Mouse (Mus musculus) lung, embryonic 14.5 days (tissue): ENCODE results near the gene Phf12. TPM values are rescaled to one million over a fixed set of nuclear protein-coding genes. Genes with fewer than 3 reads are reported as not detected.
"Not testable (repeated sequence)": the region's sequence is repeated elsewhere in the genome, so short reads cannot be mapped to it uniquely, and the experiment has no call there.

Source experiments
- ATAC-seq: fragments of 200-750 bp; cut with Nextera tagmentation; 2 replicates; pipeline ENCODE4 v1.8.0; 2017; ENCODE audit warnings: mild to moderate bottlenecking, moderate TSS enrichment, moderate library complexity; ENCODE audit not compliant: insufficient read depth
- DNase-seq: peaks from one replicate; pipeline ENCODE4 v3.0.0-alpha.2; 2015
- H3K27ac ChIP-seq: fragments of 300-500 bp; sonication (generic); 2 replicates; pipeline ENCODE4 v1.5.1; 2014; ENCODE audit warnings: low read depth, mild to moderate bottlenecking, moderate library complexity
- H3K27me3 ChIP-seq: fragments of 300-500 bp; sonication (generic); 2 replicates; pipeline ENCODE4 v1.6.1; 2014; ENCODE audit warnings: low read length, control low read depth; ENCODE audit not compliant: insufficient read depth
- H3K36me3 ChIP-seq: fragments of 300-500 bp; sonication (generic); 2 replicates; pipeline ENCODE4 v1.6.1; 2014; ENCODE audit warnings: control low read depth; ENCODE audit not compliant: insufficient read depth
- H3K4me1 ChIP-seq: fragments of 300-500 bp; sonication (generic); 2 replicates; pipeline ENCODE4 v1.6.1; 2014; ENCODE audit warnings: antibody characterized with exemption, control low read depth; ENCODE audit not compliant: insufficient read depth
- H3K4me2 ChIP-seq: fragments of 300-500 bp; sonication (generic); 2 replicates; pipeline ENCODE4 v1.6.1; 2014; ENCODE audit warnings: mild to moderate bottlenecking
- H3K4me3 ChIP-seq: fragments of 300-500 bp; sonication (generic); 2 replicates; pipeline ENCODE4 v1.5.1; 2014; ENCODE audit warnings: low read depth, low read length
- H3K9ac ChIP-seq: fragments of 300-500 bp; sonication (generic); 2 replicates; pipeline ENCODE4 v1.6.1; 2014
- H3K9me3 ChIP-seq: fragments of 300-500 bp; sonication (generic); 2 replicates; pipeline ENCODE4 v1.6.1; 2016; ENCODE audit warnings: low read depth, low read length, control low read depth
- CTCF ChIP-seq: IDR thresholded peaks from 2 replicates; pipeline ENCODE4 v1.5.1; 2016; ENCODE audit warnings: antibody characterized with exemption, low read depth
- WGBS: fragments of 180-500 bp; shearing (Covaris S2); extraction: QIAGEN DNeasy Blood & Tissue Kit; methylation state at CpG from one replicate; pipeline ENCODE4 v1.1.7; 2014; 5-methylcytosine and 5-hydroxymethylcytosine counted together
- polyA plus RNA-seq: library from polyadenylated mRNA; unstranded; fragments of >200 nt; fragmentation: Nextera tagmentation; extraction: Ambion mirVana; gene quantifications from 2 replicates; pipeline ENCODE4 v1.2.1, GENCODE M21; 2014

Phf12 gene
- polyA plus RNA-seq, 1 experiment from 2014 or later, result 20.6 TPM

DNA sequence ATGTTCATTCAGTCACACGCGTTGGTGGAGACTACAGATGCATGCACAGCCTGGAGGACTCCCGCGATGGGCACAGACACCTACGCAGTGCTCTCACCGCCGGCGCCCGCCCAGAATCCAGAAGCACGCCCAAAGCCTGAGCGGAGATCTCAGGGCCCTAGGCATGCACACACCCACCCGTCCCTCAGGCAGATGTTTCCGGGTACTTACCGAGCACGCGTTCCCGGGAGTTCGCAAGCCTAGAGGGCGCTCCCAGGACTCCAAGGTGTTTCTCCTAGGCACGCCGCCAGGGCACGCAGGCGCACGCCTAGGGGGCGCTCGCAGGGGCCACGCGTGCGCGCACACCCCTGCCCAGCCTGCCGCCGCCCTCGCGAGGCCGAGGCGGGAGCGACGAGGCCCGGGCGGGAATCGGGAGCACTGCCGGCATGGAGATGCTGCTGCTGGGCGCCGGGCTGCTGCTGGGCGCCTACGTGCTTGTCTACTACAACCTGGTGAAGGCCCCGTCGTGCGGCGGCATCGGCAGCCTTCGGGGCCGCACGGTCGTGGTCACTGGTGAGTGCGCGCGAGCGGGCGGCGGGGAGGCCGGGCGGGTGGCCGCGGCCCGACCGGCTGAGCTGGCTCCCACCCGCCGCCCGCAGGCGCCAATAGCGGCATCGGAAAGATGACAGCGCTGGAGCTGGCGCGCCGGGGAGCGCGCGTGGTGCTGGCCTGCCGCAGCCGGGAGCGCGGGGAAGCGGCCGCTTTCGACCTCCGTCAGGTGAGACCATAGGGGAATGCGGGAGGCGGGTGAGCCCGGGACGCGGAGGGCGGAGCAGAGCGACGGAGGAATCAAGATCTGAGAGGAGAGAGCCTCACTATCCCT is 49.6 kb downstream of the Phf12 start, which contains the start of gene Dhrs13:
Gene Dhrs13, plus strand, starts transcription at position 334 of the 862 bp plus-strand sequence.
- peak; percentile 82 for TF ChIP-seq CTCF
- H3K9ac ChIP-seq, result peak within 1 kb of the TSS; percentile 73
- peak within 1 kb of the TSS; percentile 66 for H3K4me3 ChIP-seq
- 0 out of 2 replicates have a peak, but pooled peaks cover 5% of the 10 kb centered on the region for H3K4me1 ChIP-seq
- peak; percentile 92 for ATAC-seq
- peak within 1 kb of the TSS; percentile 92 for H3K4me2 ChIP-seq
- H3K27me3 ChIP-seq, result no peaks in the 10 kb centered on the region
- under 1% methylated on average over 95 of the region's 96 CpGs for WGBS
- DNase-seq, result peak; percentile 97
- peaks cover 43% of the 10 kb centered on the region for H3K36me3 ChIP-seq
- H3K9me3 ChIP-seq, result no peaks in the 10 kb centered on the region
- H3K27ac ChIP-seq, result peak within 1 kb of the TSS; percentile 89

DNA sequence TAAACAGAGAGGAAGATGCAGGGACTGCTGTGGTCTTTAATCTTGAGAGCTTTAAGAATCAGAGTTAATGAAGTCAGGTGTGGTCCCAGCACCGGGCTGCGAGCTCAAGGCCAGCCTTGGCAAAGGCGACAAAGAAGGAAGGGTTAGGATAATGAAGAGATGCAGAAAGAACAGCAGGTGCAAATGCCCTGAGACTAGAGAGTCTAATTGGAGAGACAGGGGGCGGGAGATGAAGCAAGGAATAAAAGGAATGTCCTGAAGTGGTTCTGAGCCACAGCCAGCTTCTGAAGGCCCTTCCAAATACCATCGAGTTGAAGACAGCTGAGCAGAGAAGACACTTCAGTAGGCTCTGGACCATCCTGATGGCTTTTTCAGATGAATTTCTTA is 50.2 kb downstream of the Phf12 start:
- Histone ChIP-seq H3K4me1 (peaks cover 10% of the 10 kb centered on the region; the same call in 1 of the 2 replicates), H3K9ac (peak overlapping the region; percentile 73), H3K27me3 (no peaks in the 10 kb centered on the region), H3K9me3 (no peaks in the 10 kb centered on the region), H3K36me3 (peaks cover 37% of the 10 kb centered on the region), H3K4me3 (peak overlapping the region; percentile 66), H3K4me2 (peak overlapping the region; percentile 92), H3K27ac (peak overlapping the region; percentile 89; the same call in 1 of the 2 replicates)
- no peak for TF ChIP-seq CTCF
- no peak for ATAC-seq
- peak; percentile 17 for DNase-seq
- WGBS, result 9% methylated on average over 5 of the region's 5 CpGs

DNA sequence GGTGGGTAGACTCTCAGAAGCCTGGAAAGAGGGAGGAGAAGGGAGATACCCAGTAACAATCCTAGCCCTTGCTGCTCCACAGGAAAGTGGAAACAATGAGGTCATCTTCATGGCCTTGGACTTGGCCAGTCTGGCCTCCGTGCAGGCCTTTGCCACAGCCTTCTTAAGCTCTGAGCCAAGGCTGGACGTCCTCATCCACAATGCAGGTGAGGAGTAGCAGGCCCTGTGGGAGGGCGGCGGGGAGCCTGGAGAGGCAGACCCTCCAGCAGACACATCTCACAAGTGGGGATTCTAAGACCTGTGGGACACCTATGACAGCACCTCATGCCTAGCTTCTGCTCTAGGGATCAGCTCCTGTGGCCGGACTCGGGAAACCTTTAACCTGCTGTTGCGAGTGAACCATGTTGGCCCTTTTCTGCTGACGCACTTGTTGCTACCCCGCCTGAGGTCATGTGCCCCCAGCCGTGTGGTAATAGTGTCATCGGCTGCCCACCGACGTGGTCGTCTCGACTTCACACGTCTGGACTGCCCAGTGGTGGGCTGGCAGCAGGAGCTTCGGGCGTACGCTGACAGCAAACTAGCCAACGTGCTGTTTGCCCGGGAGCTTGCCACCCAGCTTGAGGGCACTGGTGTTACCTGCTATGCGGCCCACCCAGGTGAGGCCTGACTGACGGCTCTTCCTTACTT is 51.5 kb downstream of the Phf12 start:
- Histone ChIP-seq H3K27ac (no peak overlapping the region), H3K9me3 (no peaks in the 10 kb centered on the region), H3K9ac (no peak overlapping the region), H3K4me3 (no peak overlapping the region), H3K27me3 (no peaks in the 10 kb centered on the region), H3K4me1 (peaks cover 15% of the 10 kb centered on the region), H3K36me3 (peaks cover 25% of the 10 kb centered on the region), H3K4me2 (0 out of 2 replicates have a peak overlapping the region, but pooled peaks have one; percentile 10)
- ATAC-seq, result no peak
- TF ChIP-seq CTCF, result no peak
- no peak for DNase-seq
- WGBS, result 90% methylated on average over 23 of the region's 23 CpGs

DNA sequence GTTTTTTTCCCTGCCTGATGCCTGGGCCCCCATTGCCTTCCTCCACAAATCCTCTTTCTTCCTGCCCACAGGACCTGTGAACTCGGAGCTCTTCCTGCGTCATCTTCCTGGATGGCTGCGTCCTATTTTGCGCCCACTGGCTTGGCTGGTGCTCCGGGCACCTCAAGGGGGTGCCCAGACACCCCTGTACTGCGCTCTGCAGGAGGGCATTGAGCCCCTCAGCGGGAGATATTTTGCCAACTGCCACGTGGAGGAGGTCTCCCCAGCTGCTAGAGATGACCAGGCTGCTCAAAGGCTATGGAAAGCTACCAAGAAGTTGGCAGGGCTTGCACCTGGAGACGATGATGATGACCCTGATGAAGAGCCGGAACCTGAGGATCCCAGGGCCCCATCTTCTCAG is 54.2 kb downstream of the Phf12 start:
- TF ChIP-seq CTCF, result no peak
- no peak overlapping the region for H3K4me3 ChIP-seq
- H3K27me3 ChIP-seq, result no peaks in the 10 kb centered on the region
- H3K9ac ChIP-seq, result no peak overlapping the region
- 0 out of 2 replicates have a peak, but pooled peaks cover 24% of the 10 kb centered on the region for H3K36me3 ChIP-seq
- ATAC-seq, result no peak
- H3K4me2 ChIP-seq, result no peak overlapping the region
- DNase-seq, result no peak
- WGBS, result 80% methylated on average over 10 of the region's 10 CpGs
- peaks cover 10% of the 10 kb centered on the region for H3K4me1 ChIP-seq
- H3K9me3 ChIP-seq, result no peaks in the 10 kb centered on the region
- no peak overlapping the region for H3K27ac ChIP-seq

GRCm38 (mm10) chr11:78037831-78038752 is 55.5 kb downstream of the Phf12 start, which contains the start of gene Flot2:
Gene Flot2, plus strand, starts transcription at chr11:78037931.
- H3K27ac ChIP-seq, result peak within 1 kb of the TSS; percentile 55
- H3K9ac ChIP-seq, result peak within 1 kb of the TSS; percentile 72
- DNase-seq (peak; percentile 82), ATAC-seq (peak; percentile 89)
- peak within 1 kb of the TSS; percentile 90 for H3K4me2 ChIP-seq
- peak within 1 kb of the TSS; percentile 73 for H3K4me3 ChIP-seq
- 2% methylated on average over 48 of the region's 55 CpGs for WGBS
- no peaks in the 10 kb centered on the region for H3K9me3 ChIP-seq
- H3K27me3 ChIP-seq, result no peaks in the 10 kb centered on the region
- H3K36me3 ChIP-seq, result 0 out of 2 replicates have a peak, but pooled peaks cover 26% of the 10 kb centered on the region
- H3K4me1 ChIP-seq, result peaks cover 10% of the 10 kb centered on the region
- TF ChIP-seq CTCF, result no peak

DNA sequence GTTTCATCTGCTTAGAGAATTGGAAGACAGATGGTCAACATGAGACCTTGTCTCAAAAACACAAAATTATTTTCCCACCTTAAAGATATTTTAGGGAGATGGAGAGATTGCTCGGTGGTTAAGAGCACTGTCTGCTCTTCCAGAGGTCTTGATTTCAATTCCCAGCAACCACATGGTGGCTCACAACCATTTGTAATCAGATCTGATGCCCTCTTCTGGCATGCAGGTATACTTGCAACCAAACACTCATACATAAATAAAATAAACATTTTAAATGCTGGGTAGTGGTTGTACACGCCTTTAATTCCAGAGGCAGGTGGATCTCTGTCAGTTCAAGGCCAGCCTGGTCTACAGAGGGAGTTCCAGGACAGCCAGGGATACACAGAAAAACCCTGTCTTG is 58.3 kb downstream of the Phf12 start:
- H3K36me3 ChIP-seq, result 0 out of 2 replicates have a peak, but pooled peaks cover 18% of the 10 kb centered on the region
- ATAC-seq (no peak), DNase-seq (no peak)
- H3K9me3 ChIP-seq, result no peaks in the 10 kb centered on the region
- no peaks in the 10 kb centered on the region for H3K27me3 ChIP-seq
- peak; percentile 30 for TF ChIP-seq CTCF
- H3K4me1 ChIP-seq, result peaks cover 10% of the 10 kb centered on the region
- H3K27ac ChIP-seq, result no peak overlapping the region
- H3K4me2 ChIP-seq, result no peak overlapping the region
- no peak overlapping the region for H3K9ac ChIP-seq
- 51% methylated on average over 2 of the region's 2 CpGs for WGBS
- no peak overlapping the region for H3K4me3 ChIP-seq

GRCm38 (mm10) chr11:78042290-78042870 is 59.8 kb downstream of the Phf12 start:
- not testable (repeated sequence) for H3K9me3 ChIP-seq, DNase-seq, H3K27me3 ChIP-seq, H3K4me1 ChIP-seq, H3K4me3 ChIP-seq, H3K9ac ChIP-seq, H3K4me2 ChIP-seq, H3K36me3 ChIP-seq, ATAC-seq, H3K27ac ChIP-seq
- WGBS, result 92% methylated on average over 4 of the region's 4 CpGs
